Mouse (Mus musculus) liver, postnatal 0 days (tissue): ENCODE results near the gene Ccdc9. TPM values are rescaled to one million over a fixed set of nuclear protein-coding genes. Genes with fewer than 3 reads are reported as not detected.
A peak's percentile ranks its signal among the peaks of the same experiment; 100 is the strongest.
"Not testable (repeated sequence)": the region's sequence is repeated elsewhere in the genome, so short reads cannot be mapped to it uniquely, and the experiment has no call there.

Experiments used
- ATAC-seq: fragments of 200-750 bp; cut with Nextera tagmentation; 2 replicates; pipeline ENCODE4 v1.8.0; 2017; ENCODE audit warnings: mild to moderate bottlenecking, moderate library complexity
- DNase-seq: peaks from one replicate; pipeline ENCODE4 v3.0.0-alpha.2; 2016
- H3K27ac ChIP-seq: fragments of 300-500 bp; sonication (generic); 2 replicates; pipeline ENCODE4 v1.5.1; 2014; ENCODE audit warnings: antibody characterized with exemption, moderate library complexity, mild to moderate bottlenecking, low read depth
- H3K27me3 ChIP-seq: fragments of 300-500 bp; sonication (generic); 2 replicates; pipeline ENCODE4 v1.6.1; 2014; ENCODE audit warnings: low read length, control low read depth, mixed read lengths; ENCODE audit not compliant: insufficient read depth
- H3K36me3 ChIP-seq: fragments of 300-500 bp; sonication (generic); replicated peaks from 2 replicates; pipeline ENCODE4 v1.6.1; 2014; ENCODE audit warnings: mild to moderate bottlenecking, control low read depth, low read length, moderate library complexity, mixed read lengths; ENCODE audit not compliant: insufficient read depth
- H3K4me1 ChIP-seq: fragments of 300-500 bp; sonication (generic); 2 replicates; pipeline ENCODE4 v1.6.1; 2014; ENCODE audit warnings: antibody characterized with exemption, mild to moderate bottlenecking, control low read depth; ENCODE audit not compliant: insufficient read depth
- H3K4me2 ChIP-seq: fragments of 300-500 bp; sonication (generic); 2 replicates; pipeline ENCODE4 v1.6.1; 2014; ENCODE audit warnings: low read depth, mild to moderate bottlenecking, low read length, moderate library complexity, mixed read lengths
- H3K4me3 ChIP-seq: fragments of 300-500 bp; sonication (generic); 2 replicates; pipeline ENCODE4 v1.5.1; 2014; ENCODE audit warnings: low read depth, low read length
- H3K9ac ChIP-seq: fragments of 300-500 bp; sonication (generic); replicated peaks from 2 replicates; pipeline ENCODE4 v1.6.1; 2014; ENCODE audit warnings: mild to moderate bottlenecking, moderate library complexity
- H3K9me3 ChIP-seq: fragments of 300-500 bp; sonication (generic); 2 replicates; pipeline ENCODE4 v1.6.1; 2016; ENCODE audit warnings: mild to moderate bottlenecking, control low read depth, low read length, mixed read lengths
- CTCF ChIP-seq: sonication (generic); IDR thresholded peaks from 2 replicates; pipeline ENCODE4 v1.5.1; 2016; ENCODE audit warnings: antibody characterized with exemption, low read depth
- EP300 ChIP-seq: IDR thresholded peaks from 2 replicates; pipeline ENCODE4 v1.6.1; 2016; ENCODE audit warnings: antibody characterized with exemption, low read depth, mild to moderate bottlenecking
- WGBS: fragments of 180-500 bp; shearing (Covaris S2); extraction: QIAGEN DNeasy Blood & Tissue Kit; methylation state at CpG from one replicate; pipeline ENCODE4 v1.1.7; 2014; ENCODE audit not compliant: insufficient replicate concordance; 5-methylcytosine and 5-hydroxymethylcytosine counted together
- polyA plus RNA-seq: library from polyadenylated mRNA; unstranded; fragments of >200 nt; fragmentation: Nextera tagmentation; extraction: Ambion mirVana; gene quantifications from 2 replicates; pipeline ENCODE4 v1.2.1, GENCODE M21; 2015

Ccdc9 gene
- polyA plus RNA-seq, 1 experiment from 2014 or later, result 5.7 TPM

DNA sequence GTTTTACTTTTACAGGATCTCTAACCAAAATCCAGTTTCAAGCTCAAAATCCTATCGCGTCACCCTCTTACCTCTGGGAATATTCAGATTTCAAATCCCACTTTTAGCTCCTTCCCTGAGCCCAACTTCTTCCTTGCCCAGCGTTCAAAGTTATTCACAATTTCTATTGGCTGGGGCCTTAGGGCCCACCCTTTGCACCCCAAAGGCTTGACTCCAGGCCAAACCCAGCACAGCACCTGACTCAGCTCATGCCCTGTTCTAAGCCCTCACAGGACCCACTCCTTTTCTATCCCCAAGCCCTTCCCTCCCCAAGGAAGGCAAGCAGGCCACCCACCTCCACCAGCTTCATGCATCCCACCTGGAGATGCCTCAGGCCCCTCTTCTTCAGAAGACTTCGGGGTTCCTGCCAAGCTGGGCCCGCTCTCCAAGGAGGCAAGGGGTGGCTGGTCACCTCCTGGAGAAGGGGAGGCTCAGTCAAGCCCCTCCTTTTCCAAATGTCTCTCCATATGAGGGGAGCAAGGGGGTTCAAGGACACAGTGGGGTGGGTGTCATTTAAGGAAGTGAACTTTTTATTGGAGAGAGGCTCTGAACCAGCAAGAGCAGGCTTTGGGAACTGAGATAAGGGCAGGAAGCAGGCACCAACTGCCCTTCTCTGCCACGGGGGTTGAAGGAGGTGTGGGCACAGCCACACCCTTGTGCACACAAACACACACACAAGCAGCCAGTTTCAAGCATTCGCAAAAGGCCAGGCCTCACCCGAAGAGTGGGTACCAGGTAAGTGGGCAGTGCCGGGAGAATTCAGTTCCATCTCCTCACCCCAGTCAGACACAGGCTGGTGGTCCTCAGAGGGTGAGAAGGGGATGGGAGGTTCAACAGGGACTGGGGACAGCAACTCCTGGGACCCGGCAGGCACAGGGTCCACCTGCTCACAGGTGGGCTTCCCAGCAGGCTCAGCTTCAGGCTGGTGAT lies 11.4 kb downstream of the Ccdc9 start:
- H3K4me3 ChIP-seq, result peak overlapping the region; percentile 85; the same call in 1 of the 2 replicates
- peaks cover 26% of the 10 kb centered on the region for H3K36me3 ChIP-seq
- H3K4me1 ChIP-seq, result peaks cover 40% of the 10 kb centered on the region
- TF ChIP-seq EP300 (peak; percentile 62; the same call in 1 of the 2 replicates), CTCF (no peak)
- no peaks in the 10 kb centered on the region for H3K9me3 ChIP-seq
- ATAC-seq (0 out of 2 replicates have a peak, but pooled peaks have one; percentile 7), DNase-seq (no peak)
- H3K4me2 ChIP-seq, result peak overlapping the region; percentile 99
- 50% methylated on average over 10 of the region's 10 CpGs for WGBS
- peak overlapping the region; percentile 82 for H3K9ac ChIP-seq
- H3K27ac ChIP-seq, result peak overlapping the region; percentile 98
- no peaks in the 10 kb centered on the region for H3K27me3 ChIP-seq

DNA sequence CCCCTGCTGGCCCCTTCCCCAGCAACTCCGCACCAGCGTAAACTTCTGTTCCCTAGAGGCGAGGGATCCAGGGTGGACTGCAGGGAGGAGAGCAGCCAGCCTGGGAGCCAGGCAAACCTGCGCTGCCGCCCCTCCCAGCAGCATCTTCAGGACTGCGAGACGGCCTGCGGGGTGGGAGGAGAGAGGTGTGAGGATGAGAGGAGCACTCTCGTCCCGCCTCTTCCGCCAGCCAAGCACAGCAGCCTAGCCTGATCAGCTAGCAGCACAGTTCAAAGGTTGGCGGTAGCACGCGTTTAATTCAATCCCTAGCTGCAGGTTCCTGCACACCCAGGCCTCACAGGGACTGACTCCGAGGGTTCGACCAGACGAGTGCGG lies 12.8 kb downstream of the Ccdc9 start:
- DNase-seq (peak; percentile 84), ATAC-seq (peak; percentile 78)
- Histone ChIP-seq H3K36me3 (peaks cover 21% of the 10 kb centered on the region), H3K4me3 (peak overlapping the region; percentile 85), H3K27ac (peak overlapping the region; percentile 98), H3K4me1 (peaks cover 40% of the 10 kb centered on the region), H3K4me2 (peak overlapping the region; percentile 99), H3K9ac (peak overlapping the region; percentile 82), H3K9me3 (no peaks in the 10 kb centered on the region), H3K27me3 (no peaks in the 10 kb centered on the region)
- TF ChIP-seq CTCF (no peak), EP300 (no peak; the same call in 1 of the 2 replicates)
- under 1% methylated on average over 18 of the region's 18 CpGs for WGBS

DNA sequence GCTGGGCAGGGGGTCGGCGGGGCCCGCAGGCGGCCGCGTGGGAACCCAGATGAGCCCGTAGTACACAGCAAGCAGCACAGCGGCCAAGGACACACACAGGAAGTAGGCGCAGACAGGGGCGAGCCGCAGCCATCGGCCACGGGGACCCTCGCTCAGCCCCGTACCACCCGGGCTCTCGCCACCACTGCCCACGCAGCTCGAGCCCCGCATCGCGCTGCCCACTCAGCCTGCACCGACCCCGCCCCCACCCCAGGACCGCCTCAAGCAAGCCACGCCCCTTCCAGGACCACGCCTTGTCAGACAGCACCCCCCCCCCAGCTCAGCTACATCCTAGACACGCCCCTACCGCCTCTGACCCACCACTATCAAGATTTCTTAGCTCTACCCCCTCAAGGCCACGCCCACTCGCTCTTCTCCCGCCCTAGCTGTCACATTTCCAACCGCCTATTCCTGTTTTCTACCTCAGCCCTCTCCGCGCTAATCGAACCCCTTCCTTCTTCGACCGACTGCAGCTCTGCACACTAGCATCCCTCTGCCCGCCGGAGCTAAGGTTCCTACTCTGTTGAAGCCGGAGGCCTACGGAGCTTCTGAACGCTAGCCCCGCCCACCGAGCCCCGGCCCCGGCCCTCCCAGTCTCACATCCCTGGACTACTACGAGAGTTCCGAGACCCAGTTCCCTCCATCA lies 13.4 kb downstream of the Ccdc9 start, which contains the start of gene Inafm1:
TSS of gene Inafm1 (minus strand) at position 537 of the 685 bp plus-strand sequence.
- Histone ChIP-seq H3K4me3 (peak within 1 kb of the TSS; percentile 85), H3K4me1 (peaks cover 40% of the 10 kb centered on the region), H3K27me3 (no peaks in the 10 kb centered on the region), H3K9me3 (no peaks in the 10 kb centered on the region), H3K9ac (peak within 1 kb of the TSS; percentile 82), H3K4me2 (peak within 1 kb of the TSS; percentile 99), H3K27ac (peak within 1 kb of the TSS; percentile 98), H3K36me3 (peaks cover 17% of the 10 kb centered on the region)
- ATAC-seq, result peak; percentile 79
- TF ChIP-seq EP300, result no peak; the same call in 1 of the 2 replicates
- TF ChIP-seq CTCF, result no peak
- WGBS, result 2% methylated on average over 47 of the region's 49 CpGs
- peak; percentile 93 for DNase-seq

DNA sequence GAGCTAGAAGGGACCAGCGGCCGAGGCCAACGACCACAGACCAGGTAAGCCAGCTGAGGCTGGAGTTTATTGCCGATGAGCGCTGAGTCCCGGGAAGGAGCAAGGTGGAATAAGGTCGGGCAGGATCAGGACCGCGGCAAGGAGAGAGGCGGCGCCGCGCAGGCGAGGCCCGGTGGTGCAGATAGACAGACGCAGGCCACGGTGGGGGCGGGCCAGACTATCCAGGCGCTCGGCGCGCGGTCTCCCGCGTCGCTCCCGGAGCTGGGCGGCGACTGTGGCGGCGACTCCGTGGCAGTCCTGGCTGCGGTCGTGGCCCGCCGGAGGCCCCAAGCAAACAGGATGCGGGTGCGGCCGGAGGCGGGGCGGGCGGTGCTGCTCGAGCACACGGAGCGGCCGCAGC lies 13.9 kb downstream of the Ccdc9 start:
- H3K9ac ChIP-seq, result peak overlapping the region; percentile 82
- WGBS, result 4% methylated on average over 34 of the region's 46 CpGs
- TF ChIP-seq CTCF (peak; percentile 47), EP300 (no peak)
- H3K4me2 ChIP-seq, result peak overlapping the region; percentile 99
- no peaks in the 10 kb centered on the region for H3K9me3 ChIP-seq
- ATAC-seq (peak; percentile 76), DNase-seq (peak; percentile 89)
- H3K4me1 ChIP-seq, result peaks cover 40% of the 10 kb centered on the region
- no peaks in the 10 kb centered on the region for H3K27me3 ChIP-seq
- H3K27ac ChIP-seq, result peak overlapping the region; percentile 98
- H3K4me3 ChIP-seq, result peak overlapping the region; percentile 85
- H3K36me3 ChIP-seq, result peaks cover 16% of the 10 kb centered on the region

DNA sequence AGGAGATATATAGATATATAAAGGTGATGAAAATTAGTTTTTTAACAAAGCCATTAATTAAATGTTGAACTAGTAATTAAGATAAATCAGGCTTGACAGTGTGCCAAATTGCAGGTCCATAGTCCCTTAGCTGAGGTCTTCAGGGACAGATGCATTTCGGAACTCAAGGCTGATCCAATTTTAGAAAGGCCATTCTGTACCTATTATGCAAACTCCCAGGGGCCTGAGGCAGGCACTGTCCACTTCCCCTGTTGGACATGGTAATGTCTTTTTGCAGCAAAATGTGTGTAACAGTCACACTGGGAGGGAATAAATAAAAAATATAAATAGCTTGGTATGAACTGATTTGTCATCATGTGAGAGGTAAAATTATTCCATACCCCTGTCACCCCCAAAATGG lies 15.5 kb downstream of the Ccdc9 start:
- H3K36me3 ChIP-seq, result peaks cover 4% of the 10 kb centered on the region
- no peak overlapping the region for H3K27ac ChIP-seq
- no peak overlapping the region for H3K4me2 ChIP-seq
- peaks cover 37% of the 10 kb centered on the region for H3K4me1 ChIP-seq
- no peaks in the 10 kb centered on the region for H3K9me3 ChIP-seq
- H3K9ac ChIP-seq, result no peak overlapping the region
- ATAC-seq, result no peak
- H3K4me3 ChIP-seq, result no peak overlapping the region
- WGBS, result 61% methylated on average over 1 of the region's 1 CpGs
- no peak for DNase-seq
- no peak for TF ChIP-seq CTCF
- TF ChIP-seq EP300, result no peak
- no peaks in the 10 kb centered on the region for H3K27me3 ChIP-seq

DNA sequence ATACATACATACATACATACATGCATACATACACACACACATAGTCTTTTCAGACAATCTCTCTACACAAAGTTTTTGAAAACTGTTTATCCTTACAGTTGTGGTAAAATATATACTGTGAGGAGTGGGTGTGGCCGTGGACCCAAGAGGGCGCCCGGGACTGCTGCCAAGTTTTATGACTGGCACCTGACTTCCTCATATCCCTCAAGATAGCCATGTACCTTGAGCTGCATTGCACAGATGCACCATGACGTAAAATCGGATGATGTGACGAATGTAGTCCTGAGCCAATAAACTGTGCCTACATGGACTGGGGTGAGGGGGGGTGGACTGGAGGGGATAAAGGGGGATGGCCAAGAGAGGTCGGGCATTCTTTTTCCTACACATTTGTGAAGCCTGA lies 20.0 kb downstream of the Ccdc9 start:
- DNase-seq, H3K27ac ChIP-seq: not testable (repeated sequence)
- WGBS, result 61% methylated on average over 7 of the region's 7 CpGs

More for the DNA sequence above, 20.0 kb downstream of the Ccdc9 start:
- not testable (repeated sequence) for H3K4me1 ChIP-seq, ATAC-seq, H3K36me3 ChIP-seq, H3K4me2 ChIP-seq, H3K9ac ChIP-seq, H3K4me3 ChIP-seq, H3K27me3 ChIP-seq, H3K9me3 ChIP-seq
